Mouse (Mus musculus): ENCODE data around the gene Gbp10. TPM values are rescaled to one million over a fixed set of nuclear protein-coding genes. Genes with fewer than 3 reads are reported as not detected.

Gbp10 gene
- polyA plus RNA-seq, 1 experiment from 2014 or later, result not detected

Other genes starting within 250 kb of the Gbp10 start
- 0.78 and 0.80 TPM in 2 replicates for gene Gbp9, start 100.0 kb downstream of the Gbp10 start, polyA plus RNA-seq (2016; fragmentation: Nextera tagmentation; extraction: Ambion mirVana)
- gene Gbp8, start 100.0 kb downstream of the Gbp10 start, polyA plus RNA-seq (2016; fragmentation: Nextera tagmentation; extraction: Ambion mirVana), result 0.33 and 0.62 TPM in 2 replicates
- 0.24 and 0.31 TPM in 2 replicates for gene Gbp4, start 99.9 kb downstream of the Gbp10 start, polyA plus RNA-seq (2016; fragmentation: Nextera tagmentation; extraction: Ambion mirVana)
- not detected in 2 replicates for gene Gm43302, start 54.2 kb upstream of the Gbp10 start, polyA plus RNA-seq (2016; fragmentation: Nextera tagmentation; extraction: Ambion mirVana)
- 0.16 and 0.24 TPM in 2 replicates for gene Gbp6, start 54.2 kb upstream of the Gbp10 start, polyA plus RNA-seq (2016; fragmentation: Nextera tagmentation; extraction: Ambion mirVana)
- 7.3 and 7.5 TPM in 2 replicates for gene Lrrc8b, start 176.2 kb upstream of the Gbp10 start, polyA plus RNA-seq (2016; fragmentation: Nextera tagmentation; extraction: Ambion mirVana)

All from hindbrain, embryonic 10.5 days (tissue).